Mouse (Mus musculus): ENCODE measurements around the gene Gm3336. TPM values are rescaled to one million over a fixed set of nuclear protein-coding genes. Genes with fewer than 3 reads are reported as not detected.
A peak's percentile ranks its signal among the peaks of the same experiment; 100 is the strongest.

Gm3336 gene
- polyA plus RNA-seq, 1 experiment from 2014 or later = not detected

GRCm38 (mm10) chr8:70720739-70721138 is 2.4 kb downstream of the Gm3336 start:
- DNase-seq = peak; percentile 89
- Histone ChIP-seq H3K27me3 (ENCODE audit: control insufficient read depth, insufficient read depth, low read length) (no peaks in the 10 kb centered on the region), H3K4me3 (replicated peaks; ENCODE audit: low read depth, low read length) (no peak overlapping the region), H3K9ac (replicated peaks; ENCODE audit: low read length) (no peak overlapping the region), H3K9me3 (ENCODE audit: control insufficient read depth, low read length) (no peaks in the 10 kb centered on the region), H3K4me1 (ENCODE audit: control insufficient read depth, insufficient read depth, low read length) (no peaks in the 10 kb centered on the region), H3K36me3 (ENCODE audit: control insufficient read depth, insufficient read depth, low read length) (no peaks in the 10 kb centered on the region), H3K4me2 (ENCODE audit: low read length) (no peak overlapping the region), H3K27ac (replicated peaks; ENCODE audit: low read depth, low read length) (no peak overlapping the region)
- 7% methylated on average over 3 of the region's 3 CpGs for WGBS
- ATAC-seq (ENCODE audit: low FRiP score, low TSS enrichment) = no peak

DNA sequence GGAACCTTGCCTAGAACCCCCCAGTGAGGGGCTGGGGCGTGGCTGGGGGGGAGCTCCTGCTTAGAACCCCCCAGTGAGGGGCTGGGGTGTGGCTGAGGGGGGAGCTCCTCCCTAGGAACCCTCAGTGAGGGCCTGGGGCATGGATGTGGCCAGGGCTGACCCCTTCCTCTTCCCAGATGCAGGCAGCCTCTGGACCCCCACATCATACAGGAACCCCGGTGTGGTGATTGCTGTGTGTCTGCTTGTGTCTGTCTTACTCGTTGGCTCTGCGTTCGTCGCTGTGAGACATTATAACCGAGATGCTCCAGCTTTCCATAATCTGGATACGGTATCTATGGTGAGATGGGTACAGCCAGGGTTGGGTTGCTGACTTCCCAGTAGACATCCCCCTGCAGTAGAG is 3.3 kb downstream of the Gm3336 start:
- Histone ChIP-seq H3K36me3 (ENCODE audit: control insufficient read depth, insufficient read depth, low read length) (no peaks in the 10 kb centered on the region), H3K27me3 (ENCODE audit: control insufficient read depth, insufficient read depth, low read length) (no peaks in the 10 kb centered on the region), H3K27ac (replicated peaks; ENCODE audit: low read depth, low read length) (no peak overlapping the region), H3K9me3 (ENCODE audit: control insufficient read depth, low read length) (no peaks in the 10 kb centered on the region), H3K9ac (replicated peaks; ENCODE audit: low read length) (no peak overlapping the region), H3K4me3 (replicated peaks; ENCODE audit: low read depth, low read length) (no peak overlapping the region), H3K4me2 (ENCODE audit: low read length) (no peak overlapping the region), H3K4me1 (ENCODE audit: control insufficient read depth, insufficient read depth, low read length) (no peaks in the 10 kb centered on the region)
- WGBS = 84% methylated on average over 8 of the region's 8 CpGs
- DNase-seq (no peak), ATAC-seq (ENCODE audit: low FRiP score, low TSS enrichment) (no peak)

GRCm38 (mm10) chr8:70723486-70724210 is 5.3 kb downstream of the Gm3336 start, which contains the start of gene Pde4c:
Gene Pde4c, plus strand, starts transcription at chr8:70723720.
- WGBS = 66% methylated on average over 7 of the region's 7 CpGs
- ATAC-seq (ENCODE audit: low FRiP score, low TSS enrichment) = no peak
- Histone ChIP-seq H3K27me3 (ENCODE audit: control insufficient read depth, insufficient read depth, low read length) (0 out of 2 replicates have a peak, but pooled peaks cover 5% of the 10 kb centered on the region), H3K36me3 (ENCODE audit: control insufficient read depth, insufficient read depth, low read length) (no peaks in the 10 kb centered on the region), H3K4me2 (ENCODE audit: low read length) (no peak within 1 kb of the TSS), H3K9ac (replicated peaks; ENCODE audit: low read length) (no peak within 1 kb of the TSS), H3K4me3 (replicated peaks; ENCODE audit: low read depth, low read length) (no peak within 1 kb of the TSS), H3K4me1 (ENCODE audit: control insufficient read depth, insufficient read depth, low read length) (no peaks in the 10 kb centered on the region), H3K9me3 (ENCODE audit: control insufficient read depth, low read length) (no peaks in the 10 kb centered on the region), H3K27ac (replicated peaks; ENCODE audit: low read depth, low read length) (no peak within 1 kb of the TSS)
- no peak for DNase-seq

DNA sequence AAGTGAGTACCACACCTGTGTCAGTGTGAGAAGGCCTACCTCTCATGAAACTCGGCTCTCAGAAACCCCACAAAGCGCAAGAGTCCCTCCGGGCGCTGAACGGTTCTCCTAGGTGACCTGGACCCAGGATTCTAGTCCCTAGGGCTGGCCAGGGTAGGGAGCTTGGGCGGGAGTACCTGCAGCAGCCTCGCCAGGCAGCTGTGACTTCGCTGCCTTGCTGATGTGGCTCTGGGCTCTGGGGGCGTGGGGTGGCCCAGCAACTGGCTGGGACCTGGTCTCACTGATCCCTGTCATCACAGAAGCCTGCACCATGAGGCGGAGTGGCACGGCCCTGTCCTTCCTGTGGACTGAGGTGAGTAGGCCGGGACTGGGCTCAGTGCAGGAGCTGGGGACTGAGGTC is 5.9 kb downstream of the Gm3336 start:
- DNase-seq = no peak
- no peak overlapping the region for H3K4me2 ChIP-seq (ENCODE audit: low read length)
- H3K9ac ChIP-seq (replicated peaks; ENCODE audit: low read length) = no peak overlapping the region
- H3K4me3 ChIP-seq (replicated peaks; ENCODE audit: low read depth, low read length) = no peak overlapping the region
- H3K27ac ChIP-seq (replicated peaks; ENCODE audit: low read depth, low read length) = no peak overlapping the region
- H3K36me3 ChIP-seq (ENCODE audit: control insufficient read depth, insufficient read depth, low read length) = no peaks in the 10 kb centered on the region
- H3K4me1 ChIP-seq (ENCODE audit: control insufficient read depth, insufficient read depth, low read length) = no peaks in the 10 kb centered on the region
- no peaks in the 10 kb centered on the region for H3K9me3 ChIP-seq (ENCODE audit: control insufficient read depth, low read length)
- 82% methylated on average over 12 of the region's 12 CpGs for WGBS
- no peak for ATAC-seq (ENCODE audit: low FRiP score, low TSS enrichment)
- peaks cover 8% of the 10 kb centered on the region for H3K27me3 ChIP-seq (ENCODE audit: control insufficient read depth, insufficient read depth, low read length)

DNA sequence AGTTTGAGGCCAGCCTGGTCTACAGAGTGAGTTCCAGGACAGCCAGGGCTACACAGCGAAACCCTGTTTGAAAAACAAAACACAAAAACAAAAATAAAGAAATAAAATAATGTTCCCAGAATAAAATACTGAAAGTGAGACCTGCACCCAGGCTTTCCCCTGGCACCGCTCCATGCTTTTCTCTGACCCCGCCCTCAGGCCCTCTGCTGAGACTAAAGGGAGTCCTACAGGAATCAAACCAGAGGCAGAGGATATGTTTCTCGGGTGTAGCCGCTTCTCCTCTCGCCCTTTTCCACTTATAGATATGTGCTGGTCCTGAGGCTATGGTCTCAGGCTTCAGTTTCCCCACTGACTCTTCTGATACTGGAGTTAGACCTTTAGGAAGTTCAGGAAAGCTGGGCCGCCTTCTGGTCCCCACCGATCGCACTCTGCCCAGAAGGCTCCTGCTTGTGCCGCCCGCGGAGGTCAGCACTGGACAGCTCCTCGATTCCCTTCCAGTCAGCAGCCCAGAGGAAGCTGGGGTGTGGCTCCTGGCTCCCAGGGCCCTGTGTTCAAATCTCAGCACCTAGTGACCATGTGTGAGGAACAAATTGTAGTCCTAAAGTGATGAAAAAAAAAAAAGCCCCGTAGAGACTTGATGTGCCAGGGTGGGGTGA is 7.6 kb downstream of the Gm3336 start:
- H3K4me1 ChIP-seq (ENCODE audit: control insufficient read depth, insufficient read depth, low read length) = no peaks in the 10 kb centered on the region
- ATAC-seq (ENCODE audit: low FRiP score, low TSS enrichment) (no peak), DNase-seq (no peak)
- no peak overlapping the region for H3K27ac ChIP-seq (replicated peaks; ENCODE audit: low read depth, low read length)
- WGBS = 33% methylated on average over 14 of the region's 14 CpGs
- H3K9ac ChIP-seq (replicated peaks; ENCODE audit: low read length) = no peak overlapping the region
- no peak overlapping the region for H3K4me3 ChIP-seq (replicated peaks; ENCODE audit: low read depth, low read length)
- H3K9me3 ChIP-seq (ENCODE audit: control insufficient read depth, low read length) = no peaks in the 10 kb centered on the region
- no peaks in the 10 kb centered on the region for H3K36me3 ChIP-seq (ENCODE audit: control insufficient read depth, insufficient read depth, low read length)
- no peak overlapping the region for H3K4me2 ChIP-seq (ENCODE audit: low read length)
- H3K27me3 ChIP-seq (ENCODE audit: control insufficient read depth, insufficient read depth, low read length) = peaks cover 19% of the 10 kb centered on the region

GRCm38 (mm10) chr8:70726721-70727120 is 8.4 kb downstream of the Gm3336 start:
- no peak overlapping the region for H3K4me2 ChIP-seq (ENCODE audit: low read length)
- 46% methylated on average over 11 of the region's 11 CpGs for WGBS
- H3K9ac ChIP-seq (replicated peaks; ENCODE audit: low read length) = no peak overlapping the region
- H3K9me3 ChIP-seq (ENCODE audit: control insufficient read depth, low read length) = no peaks in the 10 kb centered on the region
- H3K27ac ChIP-seq (replicated peaks; ENCODE audit: low read depth, low read length) = no peak overlapping the region
- peaks cover 19% of the 10 kb centered on the region for H3K27me3 ChIP-seq (ENCODE audit: control insufficient read depth, insufficient read depth, low read length)
- no peak for ATAC-seq (ENCODE audit: low FRiP score, low TSS enrichment)
- H3K36me3 ChIP-seq (ENCODE audit: control insufficient read depth, insufficient read depth, low read length) = no peaks in the 10 kb centered on the region
- H3K4me1 ChIP-seq (ENCODE audit: control insufficient read depth, insufficient read depth, low read length) = no peaks in the 10 kb centered on the region
- no peak for DNase-seq
- no peak overlapping the region for H3K4me3 ChIP-seq (replicated peaks; ENCODE audit: low read depth, low read length)

GRCm38 (mm10) chr8:70729808-70730475 is 11.6 kb downstream of the Gm3336 start:
- Histone ChIP-seq H3K27me3 (ENCODE audit: control insufficient read depth, insufficient read depth, low read length) (peaks cover 23% of the 10 kb centered on the region), H3K9ac (replicated peaks; ENCODE audit: low read length) (0 out of 2 replicates have a peak overlapping the region, but pooled peaks have one; percentile 12), H3K36me3 (ENCODE audit: control insufficient read depth, insufficient read depth, low read length) (no peaks in the 10 kb centered on the region), H3K4me3 (replicated peaks; ENCODE audit: low read depth, low read length) (no peak overlapping the region), H3K4me1 (ENCODE audit: control insufficient read depth, insufficient read depth, low read length) (no peaks in the 10 kb centered on the region), H3K4me2 (ENCODE audit: low read length) (peak overlapping the region; percentile 38), H3K27ac (replicated peaks; ENCODE audit: low read depth, low read length) (no peak overlapping the region), H3K9me3 (ENCODE audit: control insufficient read depth, low read length) (no peaks in the 10 kb centered on the region)
- ATAC-seq (ENCODE audit: low FRiP score, low TSS enrichment) (no peak), DNase-seq (no peak)
- 6% methylated on average over 34 of the region's 34 CpGs for WGBS

- H3K36me3 ChIP-seq (ENCODE audit: control insufficient read depth, insufficient read depth, low read length) = no peaks in the 10 kb centered on the region
- no peaks in the 10 kb centered on the region for H3K9me3 ChIP-seq (ENCODE audit: control insufficient read depth, low read length)
- WGBS = 83% methylated on average over 4 of the region's 4 CpGs
- H3K4me2 ChIP-seq (ENCODE audit: low read length) = no peak overlapping the region
- H3K27me3 ChIP-seq (ENCODE audit: control insufficient read depth, insufficient read depth, low read length) = peaks cover 23% of the 10 kb centered on the region
- DNase-seq (no peak), ATAC-seq (ENCODE audit: low FRiP score, low TSS enrichment) (no peak)
- H3K27ac ChIP-seq (replicated peaks; ENCODE audit: low read depth, low read length) = no peak overlapping the region
- no peak overlapping the region for H3K4me3 ChIP-seq (replicated peaks; ENCODE audit: low read depth, low read length)
- no peak overlapping the region for H3K9ac ChIP-seq (replicated peaks; ENCODE audit: low read length)
- H3K4me1 ChIP-seq (ENCODE audit: control insufficient read depth, insufficient read depth, low read length) = no peaks in the 10 kb centered on the region
Measured at GRCm38 (mm10) chr8:70730956-70731355, 12.6 kb downstream of the Gm3336 start.
